Mouse (Mus musculus) brown adipose tissue, adult 24 weeks (tissue): ENCODE measurements around the gene C1galt1. TPM values are rescaled to one million over a fixed set of nuclear protein-coding genes. Genes with fewer than 3 reads are reported as not detected.

Experiments used
- H3K27ac ChIP-seq: fragments of 200-500 bp; replicated peaks from 2 replicates; pipeline ENCODE4 v1.5.1; 2012; ENCODE audit warnings: low read depth, mild to moderate bottlenecking, low read length
- H3K4me1 ChIP-seq: fragments of 200-500 bp; 2 replicates; pipeline ENCODE4 v1.6.1; 2012; ENCODE audit warnings: low read length, mixed read lengths; ENCODE audit not compliant: control insufficient read depth, insufficient read depth, insufficient read length
- H3K4me3 ChIP-seq: fragments of 200-500 bp; 2 replicates; pipeline ENCODE4 v1.5.1; 2012; ENCODE audit warnings: low read depth, mild to moderate bottlenecking, low read length, moderate library complexity; ENCODE audit not compliant: insufficient read depth
- polyA plus RNA-seq: library from polyadenylated mRNA; stranded (reverse); fragments of >200 nt; gene quantifications from 2 replicates; pipeline ENCODE4 v1.2.4, GENCODE M21; 2012; ENCODE audit not compliant: missing spikeins, insufficient read depth, insufficient read length

C1galt1 gene
- polyA plus RNA-seq, 1 experiment: 13.4 TPM

DNA sequence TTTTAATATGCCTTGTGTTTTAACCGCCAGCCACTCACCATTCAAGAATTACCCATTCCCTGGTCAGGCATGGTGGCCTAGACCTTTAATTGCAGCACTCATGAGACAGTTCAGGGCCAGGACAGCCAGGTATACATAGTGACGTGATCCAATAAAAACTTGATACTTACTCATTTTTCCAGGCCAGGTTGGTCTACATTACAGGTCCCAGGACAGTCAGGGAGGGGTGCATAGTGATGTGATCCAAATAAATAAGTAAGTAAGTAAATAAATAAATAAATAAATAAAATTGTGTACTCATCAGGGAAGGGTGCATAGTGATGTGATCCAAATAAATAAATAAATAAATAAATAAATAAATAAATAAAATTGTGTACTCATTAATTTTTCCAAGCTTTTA is 6.4 kb downstream of the C1galt1 start:
- H3K4me3 ChIP-seq: no peak overlapping the region
- no peak overlapping the region for H3K27ac ChIP-seq
- H3K4me1 ChIP-seq: peaks cover 21% of the 10 kb centered on the region

GRCm38 (mm10) chr6:7852919-7853318 is 8.3 kb downstream of the C1galt1 start:
- Histone ChIP-seq H3K4me3 (no peak overlapping the region), H3K4me1 (peaks cover 23% of the 10 kb centered on the region), H3K27ac (no peak overlapping the region)

GRCm38 (mm10) chr6:7853461-7853860 is 8.8 kb downstream of the C1galt1 start:
- no peak overlapping the region for H3K4me3 ChIP-seq
- no peak overlapping the region for H3K27ac ChIP-seq
- peaks cover 18% of the 10 kb centered on the region for H3K4me1 ChIP-seq

DNA sequence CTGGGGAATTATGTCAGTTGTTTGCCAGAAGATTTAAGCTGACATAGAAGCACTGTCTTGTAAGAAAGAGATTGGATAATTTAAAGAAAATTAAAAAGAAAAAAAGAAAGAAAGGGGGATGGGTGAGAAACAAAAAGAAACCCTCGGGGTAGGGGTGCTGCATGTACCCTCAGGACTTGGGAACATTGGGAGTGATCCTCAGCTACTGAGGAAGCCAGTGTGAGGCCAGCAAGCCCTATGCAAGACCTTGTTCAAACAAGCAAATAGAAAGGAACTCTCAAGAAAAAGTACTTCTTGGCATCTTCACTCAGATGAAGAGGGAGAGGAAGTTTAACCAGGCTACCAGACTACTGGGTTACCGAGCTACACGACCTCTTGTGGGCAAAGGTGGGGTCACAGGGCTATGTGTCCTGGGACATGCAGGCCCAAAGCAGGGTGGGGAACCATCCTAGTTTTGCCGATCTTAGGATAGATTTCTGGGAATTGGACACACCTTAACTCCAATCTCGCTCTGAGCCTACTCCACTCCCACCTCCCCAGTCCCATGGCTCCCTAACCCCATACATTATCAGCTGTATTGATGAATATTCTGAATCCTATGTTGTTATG is 12.1 kb downstream of the C1galt1 start:
- Histone ChIP-seq H3K4me3 (no peak overlapping the region), H3K4me1 (peaks cover 13% of the 10 kb centered on the region), H3K27ac (no peak overlapping the region; the same call in 1 of the 2 replicates)

DNA sequence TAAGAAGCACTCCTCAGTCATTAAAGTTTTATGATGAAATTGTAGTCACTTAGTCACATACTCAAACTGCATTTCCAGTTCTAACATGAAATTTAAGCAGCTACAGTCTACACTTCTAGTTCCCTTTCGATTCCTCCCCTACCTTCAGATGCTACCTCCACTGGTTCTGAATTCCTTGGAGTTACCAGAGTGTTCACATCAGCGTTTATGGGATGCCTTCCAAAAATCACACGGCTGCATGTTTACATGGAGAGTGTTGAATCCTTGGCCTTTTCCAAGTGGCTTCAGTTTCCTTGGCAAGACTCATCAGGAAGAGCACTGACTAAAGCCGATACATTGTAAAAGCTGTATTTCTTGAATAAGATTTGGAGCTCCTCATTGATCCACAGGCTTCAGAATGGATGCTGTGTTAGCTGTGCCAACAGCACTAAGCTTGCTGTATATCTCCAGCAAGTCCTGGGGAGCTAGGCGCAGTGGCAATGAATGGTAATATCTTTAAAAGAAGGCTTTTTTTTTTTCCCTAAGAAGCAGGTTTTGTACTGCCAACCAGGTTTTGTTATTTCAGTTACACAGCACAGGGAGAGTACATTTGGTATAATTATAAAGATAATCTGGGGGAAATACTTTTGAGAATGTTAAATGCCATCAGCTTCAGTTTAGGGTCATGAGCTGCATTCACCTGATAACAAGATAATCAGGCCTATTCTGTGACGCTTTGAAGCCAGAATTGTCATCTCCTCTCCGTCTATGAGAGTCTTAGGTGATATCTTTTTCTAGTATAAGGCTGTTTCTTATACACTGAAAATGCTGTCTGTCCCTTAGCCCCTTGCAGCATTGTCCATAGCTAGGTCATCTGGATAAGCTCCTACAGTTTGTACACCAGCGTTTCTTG is 13.0 kb downstream of the C1galt1 start:
- no peak overlapping the region for H3K27ac ChIP-seq
- H3K4me3 ChIP-seq: no peak overlapping the region
- H3K4me1 ChIP-seq: peaks cover 13% of the 10 kb centered on the region

GRCm38 (mm10) chr6:7858586-7858985 is 13.9 kb downstream of the C1galt1 start:
- Histone ChIP-seq H3K4me1 (peaks cover 16% of the 10 kb centered on the region), H3K27ac (no peak overlapping the region), H3K4me3 (no peak overlapping the region)

GRCm38 (mm10) chr6:7859161-7859560 is 14.5 kb downstream of the C1galt1 start:
- H3K4me3 ChIP-seq: no peak overlapping the region
- peaks cover 14% of the 10 kb centered on the region for H3K4me1 ChIP-seq
- H3K27ac ChIP-seq: no peak overlapping the region

DNA sequence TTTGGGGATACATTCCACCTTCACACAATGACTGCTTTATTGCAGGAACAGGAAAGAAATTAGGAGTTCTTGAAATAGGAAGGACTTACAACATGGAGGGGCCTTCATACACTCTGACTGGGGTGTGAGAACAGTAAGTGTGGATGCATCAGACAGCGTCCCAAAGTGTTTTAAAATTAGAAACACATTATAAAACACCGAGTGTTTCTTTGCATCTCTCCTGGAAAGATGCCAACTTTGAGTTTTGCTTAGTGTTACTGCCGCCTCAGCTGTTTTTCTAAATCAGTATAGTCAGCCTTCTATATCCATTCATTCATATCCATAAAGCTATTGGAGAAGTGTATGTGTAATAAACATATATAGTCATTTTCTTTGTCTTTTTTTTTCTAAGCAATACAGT is 16.4 kb downstream of the C1galt1 start:
- H3K4me1 ChIP-seq: peaks cover 14% of the 10 kb centered on the region
- H3K27ac ChIP-seq: no peak overlapping the region
- no peak overlapping the region for H3K4me3 ChIP-seq

DNA sequence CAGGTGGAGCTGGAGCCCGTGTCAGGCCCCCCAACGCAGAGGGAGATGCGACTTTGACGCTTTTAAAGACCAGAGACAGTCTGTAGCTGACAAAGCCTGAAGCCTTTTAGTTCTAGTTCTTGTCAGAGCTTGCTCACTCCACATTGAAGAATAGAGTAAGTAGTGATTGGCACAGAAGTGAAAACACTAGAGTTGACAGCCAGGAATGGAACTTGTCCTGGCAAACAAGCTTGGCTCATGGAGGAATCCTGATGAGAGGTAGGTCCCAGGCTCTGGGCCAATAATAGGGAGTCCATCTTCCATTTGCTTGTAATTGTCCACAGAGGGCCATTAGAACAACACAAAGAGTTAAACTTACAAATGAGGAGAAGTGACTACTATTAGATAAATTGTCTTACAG is 18.7 kb downstream of the C1galt1 start:
- no peak overlapping the region for H3K27ac ChIP-seq
- H3K4me1 ChIP-seq: peaks cover 3% of the 10 kb centered on the region; the same call in 1 of the 2 replicates
- H3K4me3 ChIP-seq: no peak overlapping the region

GRCm38 (mm10) chr6:7876836-7877235 is 32.2 kb downstream of the C1galt1 start:
- Histone ChIP-seq H3K4me3 (no peak overlapping the region), H3K4me1 (no peaks in the 10 kb centered on the region), H3K27ac (no peak overlapping the region)

DNA sequence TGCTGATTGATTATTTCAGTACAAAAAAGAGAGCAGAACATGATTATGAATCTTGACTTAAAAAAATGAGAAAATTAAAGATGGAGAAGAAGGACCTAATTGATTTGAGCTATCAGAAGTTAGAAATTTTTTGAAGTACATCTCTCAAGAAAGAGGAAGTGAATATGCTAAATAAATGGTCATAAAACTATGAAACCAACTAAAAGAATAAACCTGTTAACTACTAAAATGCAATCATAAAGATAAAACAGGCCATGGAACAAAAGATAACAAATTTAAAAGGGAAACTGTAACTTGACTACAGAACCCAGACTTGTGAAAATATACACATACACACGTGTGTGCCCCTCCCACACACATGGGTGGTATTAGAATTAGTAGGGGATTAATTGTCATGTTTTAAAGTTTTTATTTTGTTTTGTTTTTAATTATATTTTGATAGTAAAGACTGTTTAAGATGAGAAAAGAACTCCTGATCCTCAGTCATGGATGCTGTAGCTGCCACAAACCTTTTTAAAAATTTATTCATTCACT is 37.0 kb downstream of the C1galt1 start:
- Histone ChIP-seq H3K27ac (no peak overlapping the region), H3K4me1 (0 out of 2 replicates have a peak, but pooled peaks cover under 1% of the 10 kb centered on the region), H3K4me3 (no peak overlapping the region)

GRCm38 (mm10) chr6:7882520-7882919 is 37.9 kb downstream of the C1galt1 start:
- Histone ChIP-seq H3K4me1 (0 out of 2 replicates have a peak, but pooled peaks cover 4% of the 10 kb centered on the region), H3K27ac (no peak overlapping the region), H3K4me3 (no peak overlapping the region)

DNA sequence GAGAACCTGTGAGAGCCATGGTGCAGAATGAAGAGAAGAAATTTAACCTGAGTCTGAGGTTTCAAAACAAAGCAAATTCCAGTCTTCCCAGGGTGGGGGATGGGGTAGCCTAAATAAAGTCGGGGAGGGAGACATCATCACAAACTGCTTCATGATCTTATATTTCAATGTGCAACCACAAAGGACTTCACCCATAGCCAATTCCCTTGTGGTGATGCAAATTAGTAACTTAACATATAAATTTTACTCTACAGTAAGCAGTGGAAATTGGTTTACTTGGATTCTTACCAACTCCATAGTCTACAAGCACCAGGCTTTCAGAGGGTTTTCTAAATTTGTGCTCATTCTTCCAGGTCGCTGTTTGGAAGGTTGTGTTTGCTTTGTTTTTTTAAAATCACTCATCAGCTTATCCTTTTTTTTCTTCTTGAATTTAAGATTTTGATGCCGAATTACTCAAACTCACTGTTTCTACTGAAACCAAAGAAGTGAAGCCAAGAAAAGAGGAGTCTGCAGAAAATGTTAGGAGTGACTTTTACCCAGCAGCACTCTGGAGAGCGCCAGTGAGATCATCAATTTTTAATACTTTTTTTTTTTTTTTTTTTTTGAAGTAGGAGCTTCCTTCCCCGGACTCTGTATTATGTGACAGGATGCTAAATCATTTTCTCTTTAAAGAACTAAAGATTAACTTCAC is 41.5 kb downstream of the C1galt1 start:
- 0 out of 2 replicates have a peak, but pooled peaks cover 4% of the 10 kb centered on the region for H3K4me1 ChIP-seq
- no peak overlapping the region for H3K4me3 ChIP-seq
- no peak overlapping the region for H3K27ac ChIP-seq

- 0 out of 2 replicates have a peak, but pooled peaks cover 4% of the 10 kb centered on the region for H3K4me1 ChIP-seq
- no peak overlapping the region for H3K27ac ChIP-seq
These were observed 42.0 kb downstream of the C1galt1 start for GRCm38 (mm10) chr6:7886685-7887004.

GRCm38 (mm10) chr6:7896339-7896738 is 51.7 kb downstream of the C1galt1 start:
- Histone ChIP-seq H3K27ac (no peak overlapping the region), H3K4me3 (no peak overlapping the region), H3K4me1 (no peaks in the 10 kb centered on the region)

More at GRCm38 (mm10) chr6:7886685-7887004, 42.0 kb downstream of the C1galt1 start:
- H3K4me3 ChIP-seq: no peak overlapping the region
